Mouse (Mus musculus): Measurements from ENCODE around the gene Gm37240.

Gene Gm37240

DNA sequence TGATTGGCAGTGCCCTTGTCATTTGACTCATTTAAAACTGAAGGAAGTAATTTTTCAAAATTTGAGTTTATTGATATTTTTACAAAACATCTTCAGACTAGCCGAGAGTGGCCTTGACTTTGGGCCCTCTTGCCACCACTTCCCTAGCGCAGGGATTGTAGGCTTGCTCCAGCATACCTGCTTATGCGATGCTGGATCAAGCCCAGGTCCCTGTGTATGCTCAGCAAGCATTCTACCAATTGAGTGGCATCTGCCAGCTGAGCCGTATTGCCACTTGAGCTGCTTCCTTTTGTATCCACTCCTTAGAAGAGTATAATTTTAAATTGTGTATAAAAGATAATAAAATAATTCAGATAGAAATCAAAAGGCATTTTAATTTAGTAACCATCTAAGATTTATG is 1046.0 kb downstream of the Gm37240 start:
- no peak for DNase-seq (ENCODE audit: low read depth, low spot score)

DNA sequence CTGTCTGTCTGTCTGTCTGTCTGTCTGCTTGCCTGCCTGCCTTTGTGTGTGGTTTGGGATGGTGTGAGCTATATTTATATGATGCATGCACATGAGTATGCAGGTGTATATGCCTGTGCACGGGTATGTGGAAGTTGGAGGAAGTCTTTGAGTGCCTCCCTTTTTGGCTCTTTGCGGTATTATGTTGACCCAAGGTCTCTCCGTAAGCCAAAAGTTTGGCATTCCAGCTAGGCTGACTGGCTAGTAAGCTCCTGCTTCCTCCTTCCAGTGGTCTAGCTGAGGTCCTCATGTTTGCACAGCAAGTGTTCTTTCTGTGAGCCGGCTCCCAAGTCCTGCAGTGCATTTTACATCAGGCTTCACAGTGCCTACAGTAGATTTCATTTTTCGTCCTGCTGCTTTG is 1047.8 kb downstream of the Gm37240 start:
- no peak for DNase-seq (ENCODE audit: low read depth, low spot score)

GRCm38 (mm10) chr3:84837984-84838383 is 1049.3 kb downstream of the Gm37240 start:
- no peak for DNase-seq (ENCODE audit: low read depth, low spot score)

GRCm38 (mm10) chr3:84836029-84836428 is 1051.3 kb downstream of the Gm37240 start:
- DNase-seq (ENCODE audit: low read depth, low spot score), result no peak

DNA sequence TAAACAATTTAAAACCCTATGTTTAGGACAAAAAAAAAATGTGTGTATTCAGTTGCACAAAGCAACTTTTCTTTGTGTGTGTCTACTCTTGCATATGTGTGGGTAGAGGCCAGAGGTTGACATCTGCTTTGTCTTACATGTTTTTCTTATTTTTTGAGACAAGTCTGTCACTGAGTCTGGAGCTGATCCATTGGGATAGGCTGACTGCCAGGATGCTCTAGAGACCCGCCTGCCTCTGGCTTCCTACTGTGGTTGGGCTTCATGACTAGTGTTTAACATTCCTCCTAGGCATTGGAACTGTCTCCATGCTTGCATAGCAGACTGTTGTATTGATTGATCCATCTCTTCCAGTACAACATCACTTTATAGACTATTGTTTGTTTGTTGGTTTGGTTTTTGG is 1058.0 kb downstream of the Gm37240 start:
- peak; percentile 78 for DNase-seq (ENCODE audit: low read depth, low spot score)

GRCm38 (mm10) chr3:84827617-84828016 is 1059.7 kb downstream of the Gm37240 start:
- no peak for DNase-seq (ENCODE audit: low read depth, low spot score)

DNA sequence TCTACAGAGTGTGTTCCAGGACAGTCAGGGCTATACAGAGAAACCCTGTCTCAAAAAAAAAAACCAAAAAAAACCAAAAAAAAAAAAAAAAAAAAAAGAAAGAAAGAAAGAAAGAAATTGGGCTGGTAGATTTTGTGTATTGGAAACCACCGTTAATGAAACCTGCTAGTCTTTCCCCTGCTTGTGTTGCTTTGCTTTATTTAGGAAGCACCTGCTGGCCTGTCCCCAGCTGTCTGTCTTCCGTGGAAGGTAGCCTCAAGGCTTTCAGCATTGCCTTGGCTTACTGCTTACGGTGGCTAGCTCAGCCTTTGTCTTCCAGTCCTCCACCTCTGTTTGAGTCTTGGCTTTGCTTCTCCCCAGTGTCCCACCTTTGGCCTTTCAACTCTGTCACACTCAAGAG is 1060.4 kb downstream of the Gm37240 start:
- no peak for DNase-seq (ENCODE audit: low read depth, low spot score)

DNA sequence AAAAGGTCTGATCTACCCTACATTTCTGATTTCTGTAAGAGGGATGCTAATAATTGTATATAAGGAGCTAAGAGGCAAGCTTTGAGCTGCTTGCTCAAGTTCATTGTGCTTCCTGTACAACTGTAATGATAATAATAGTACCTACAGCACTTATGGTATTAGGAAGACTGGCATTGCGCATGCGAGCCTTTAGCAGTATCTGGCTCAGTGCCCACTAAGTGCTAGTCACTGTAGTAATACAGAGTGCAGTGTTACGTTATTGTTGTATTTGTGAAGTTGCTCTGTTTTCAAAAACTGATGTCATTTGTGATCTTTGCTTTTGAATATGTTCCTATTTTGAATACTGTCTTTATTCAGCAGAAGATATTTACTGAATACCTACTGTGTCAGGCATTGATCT is 1060.9 kb downstream of the Gm37240 start:
- no peak for DNase-seq (ENCODE audit: low read depth, low spot score)

- no peak for DNase-seq (ENCODE audit: low read depth, low spot score)
Observed at GRCm38 (mm10) chr3:84825990-84826389, 1061.3 kb downstream of the Gm37240 start.

GRCm38 (mm10) chr3:84820654-84821201 is 1066.6 kb downstream of the Gm37240 start:
- DNase-seq (ENCODE audit: low read depth, low spot score), result no peak

DNA sequence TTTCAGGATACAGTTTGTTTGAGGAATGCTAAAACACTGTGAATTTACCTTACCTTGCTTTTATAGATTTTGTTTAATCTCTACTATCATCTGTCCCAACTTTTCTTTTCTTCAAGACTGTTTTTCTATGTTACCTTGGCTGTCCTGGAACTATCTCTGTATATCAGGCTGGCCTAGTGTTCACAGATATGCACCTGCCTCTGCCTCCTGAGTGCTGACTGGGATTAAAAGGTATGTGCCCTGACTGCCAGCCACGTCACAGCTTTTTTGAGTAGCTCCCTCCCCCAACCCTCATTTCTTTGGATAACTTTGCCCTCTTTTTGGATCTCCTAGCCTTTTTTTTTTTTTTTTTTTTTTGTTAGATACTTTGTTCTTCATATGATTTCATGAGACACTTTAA is 1070.4 kb downstream of the Gm37240 start:
- no peak for DNase-seq (ENCODE audit: low read depth, low spot score)

DNA sequence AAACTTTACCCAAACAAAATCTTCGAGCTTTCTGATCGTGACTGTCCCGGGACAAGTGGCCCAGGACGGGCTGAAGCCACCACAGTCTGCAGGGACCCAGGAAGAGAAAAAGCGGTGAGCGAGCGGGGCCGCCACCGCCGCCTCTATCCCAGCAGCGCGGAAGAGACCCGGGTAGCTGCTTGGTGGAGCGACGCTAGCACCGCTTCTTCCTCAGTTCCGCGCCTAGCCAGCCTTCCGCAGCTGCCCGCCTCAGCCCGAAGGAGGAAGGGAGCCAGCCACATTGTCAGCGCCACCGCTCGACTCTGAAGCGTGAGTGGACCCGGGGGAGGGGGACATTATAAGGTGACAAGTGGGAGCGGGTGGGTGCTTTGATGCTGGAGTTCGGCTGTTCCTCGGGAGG is 1071.9 kb downstream of the Gm37240 start:
- peak; percentile 27 for DNase-seq (ENCODE audit: low read depth, low spot score)

DNA sequence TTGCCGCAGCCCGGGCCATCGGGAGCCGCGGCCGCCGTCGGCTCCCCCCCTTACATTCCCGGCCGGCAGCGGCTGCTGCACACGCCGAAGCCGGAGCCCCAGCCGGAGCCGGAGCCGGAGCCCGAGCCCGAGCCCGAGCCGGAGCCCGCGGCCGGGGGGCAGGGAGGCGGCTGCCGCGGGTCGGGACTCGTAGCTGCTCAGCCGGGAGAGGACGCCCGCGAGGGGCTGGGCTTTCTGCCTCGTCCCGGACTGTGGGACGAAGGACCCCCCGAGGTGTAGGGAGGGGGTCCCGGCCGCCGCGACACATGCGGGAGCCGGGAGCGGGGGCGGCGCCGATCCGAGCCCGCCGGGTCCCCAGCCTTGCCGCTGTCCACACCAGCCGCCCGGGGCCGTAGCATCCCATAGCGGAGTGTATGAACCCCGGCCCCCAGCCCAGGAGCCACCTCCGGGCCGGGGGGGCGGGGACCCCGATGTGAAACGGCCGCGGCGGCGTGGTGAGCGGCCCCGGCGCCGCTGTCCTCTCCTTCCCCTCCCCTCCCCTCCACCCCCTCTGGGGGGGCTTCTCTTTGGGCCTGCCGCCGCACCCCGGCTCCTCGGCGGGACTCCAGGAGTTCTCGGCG is 1072.4 kb downstream of the Gm37240 start, which contains the start of gene Fbxw7:
Gene Fbxw7, plus strand, starts transcription at position 507 of the 620 bp plus-strand sequence.
- DNase-seq (ENCODE audit: low read depth, low spot score), result no peak

- peak; percentile 99 for DNase-seq (ENCODE audit: low read depth, low spot score)
Observed at GRCm38 (mm10) chr3:84814157-84814761, 1073.1 kb downstream of the Gm37240 start.

GRCm38 (mm10) chr3:84813436-84814156 is 1073.7 kb downstream of the Gm37240 start:
- no peak for DNase-seq (ENCODE audit: low read depth, low spot score)

DNA sequence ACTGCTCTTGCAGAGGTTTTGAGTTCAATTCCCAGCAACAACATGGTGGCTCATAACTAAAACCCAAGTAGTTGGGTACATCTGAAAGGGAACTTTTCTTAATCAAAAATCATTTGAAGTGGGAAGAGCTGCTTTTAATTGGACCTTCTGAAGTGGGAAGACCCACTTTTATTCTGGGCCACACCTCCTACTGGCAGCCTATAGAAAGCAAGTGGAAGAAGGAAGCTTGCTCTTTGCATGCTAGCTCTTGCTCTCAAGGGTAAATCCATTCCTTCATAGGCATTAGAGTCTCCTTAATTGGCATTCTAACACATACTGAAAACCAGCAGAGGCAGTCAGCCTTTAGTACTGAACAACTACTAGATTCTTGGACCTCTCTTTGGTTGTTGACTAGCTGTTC is 1076.5 kb downstream of the Gm37240 start:
- DNase-seq (ENCODE audit: low read depth, low spot score), result no peak

DNA sequence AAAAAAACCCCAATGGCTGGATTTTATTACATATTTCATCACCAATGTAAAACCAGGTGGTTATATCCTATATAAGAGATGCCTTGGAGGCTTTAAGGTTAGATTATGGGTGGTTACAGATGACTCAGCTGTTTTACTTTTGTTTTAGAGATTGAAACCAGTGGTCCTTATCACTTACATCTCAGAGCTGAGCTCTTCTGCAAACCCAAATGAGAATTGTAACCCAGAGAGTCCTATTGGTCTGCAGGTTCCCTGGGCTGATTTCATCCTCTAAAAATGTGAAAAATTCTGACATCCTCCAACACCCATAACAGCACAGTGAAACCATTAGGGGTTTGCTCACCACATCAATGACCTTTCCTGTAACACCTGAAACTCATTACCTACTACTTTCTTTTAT is 1078.4 kb downstream of the Gm37240 start:
- peak; percentile 41 for DNase-seq (ENCODE audit: low read depth, low spot score)

DNA sequence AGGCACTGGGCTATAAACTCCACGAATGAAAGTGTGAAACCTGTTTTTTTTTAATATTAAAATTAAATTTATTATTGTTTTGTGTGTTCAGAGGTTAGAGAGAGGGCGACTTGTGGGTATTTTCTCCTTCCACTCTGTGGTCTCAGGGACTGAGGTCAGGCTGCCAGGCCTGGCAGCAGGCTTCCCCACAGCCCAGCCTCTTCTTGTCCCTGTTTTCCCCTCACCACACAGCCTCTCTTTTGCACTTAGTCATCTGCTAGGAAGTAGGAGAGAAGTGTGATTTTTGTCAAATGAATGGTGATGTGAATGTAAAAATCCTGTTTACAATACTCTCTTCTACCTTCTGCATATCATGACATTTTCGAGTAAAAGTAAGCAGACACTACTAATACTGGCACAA is 1079.5 kb downstream of the Gm37240 start:
- DNase-seq (ENCODE audit: low read depth, low spot score), result no peak

DNA sequence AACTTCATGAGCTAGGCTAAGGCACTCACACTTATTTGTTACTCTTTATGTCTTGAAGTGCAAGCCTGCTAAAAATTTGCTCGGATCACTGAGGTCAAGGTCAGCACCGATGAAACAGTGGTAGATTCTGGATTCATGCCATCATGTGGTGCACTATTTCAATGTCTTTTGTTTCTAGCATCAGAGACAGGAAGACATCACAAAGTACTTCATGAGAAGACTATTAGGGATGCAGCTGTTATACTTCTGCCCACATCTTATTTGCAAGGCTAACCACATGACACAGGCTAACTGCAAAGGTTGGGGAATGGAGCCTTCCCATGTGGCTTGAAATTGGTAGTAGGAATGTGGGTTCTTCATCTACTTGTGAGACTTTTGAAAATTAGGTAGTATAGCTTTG is 1081.1 kb downstream of the Gm37240 start:
- no peak for DNase-seq (ENCODE audit: low read depth, low spot score)

GRCm38 (mm10) chr3:84804036-84804435 is 1083.3 kb downstream of the Gm37240 start:
- no peak for DNase-seq (ENCODE audit: low read depth, low spot score)

GRCm38 (mm10) chr3:84787914-84788313 is 1099.4 kb downstream of the Gm37240 start:
- DNase-seq (ENCODE audit: low read depth, low spot score), result no peak

DNA sequence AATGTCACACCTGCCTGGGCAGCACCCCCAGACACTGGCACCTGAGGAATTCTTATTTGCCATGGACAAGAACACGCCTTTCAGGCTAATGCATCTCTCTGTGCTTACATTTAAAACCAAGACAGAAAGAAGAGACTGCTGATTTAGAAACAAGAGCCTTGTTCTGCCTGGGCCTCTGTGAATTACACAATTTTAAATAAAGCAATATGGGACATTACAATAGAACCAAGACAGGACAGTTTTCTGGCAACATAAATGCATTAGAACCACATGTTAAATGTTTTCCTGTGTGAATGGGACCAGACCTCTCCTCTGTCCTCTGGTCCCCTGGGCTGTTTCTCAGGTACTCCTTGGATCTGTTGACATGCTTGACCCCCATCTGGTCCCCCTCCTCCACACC is 1111.2 kb downstream of the Gm37240 start:
- DNase-seq (ENCODE audit: low read depth, low spot score), result no peak

- no peak for DNase-seq (ENCODE audit: low read depth, low spot score)
Observed at GRCm38 (mm10) chr3:84775577-84775976, 1111.7 kb downstream of the Gm37240 start.
